Mouse (Mus musculus): ENCODE measurements around the gene Nupr1. TPM values are rescaled to one million over a fixed set of nuclear protein-coding genes. Genes with fewer than 3 reads are reported as not detected.

Nupr1 gene
- total RNA-seq, 2 experiments from 2014 or later, result 20.8 to 27.0 TPM

- no peak for DNase-seq
Observed at GRCm38 (mm10) chr7:126644345-126644744, 13.7 kb upstream of the Nupr1 start.

- DNase-seq, result peak; percentile 41 to 60
Observed at GRCm38 (mm10) chr7:126643244-126643617, 12.6 kb upstream of the Nupr1 start.

- DNase-seq, result no peak
Observed at GRCm38 (mm10) chr7:126642545-126643243, 12.0 kb upstream of the Nupr1 start.

GRCm38 (mm10) chr7:126636733-126637520 is 6.3 kb upstream of the Nupr1 start:
- DNase-seq, result peak; percentile 42 to 52

GRCm38 (mm10) chr7:126635375-126635774 is 4.7 kb upstream of the Nupr1 start:
- no peak for DNase-seq

- DNase-seq, result no peak
Observed at GRCm38 (mm10) chr7:126632478-126632877, 1.8 kb upstream of the Nupr1 start.

GRCm38 (mm10) chr7:126629915-126630314 is 746 bp downstream of the Nupr1 start:
- DNase-seq, result no peak

GRCm38 (mm10) chr7:126628111-126628510 is 2.5 kb downstream of the Nupr1 start:
- no peak for DNase-seq

- peak; percentile 25 to 42 for DNase-seq
Observed at GRCm38 (mm10) chr7:126625807-126626600, 4.7 kb downstream of the Nupr1 start.

- peak; percentile 83 to 86 for DNase-seq
Observed at GRCm38 (mm10) chr7:126625369-126625768, 5.3 kb downstream of the Nupr1 start.

- no peak for DNase-seq
Observed at GRCm38 (mm10) chr7:126624774-126625173, 5.9 kb downstream of the Nupr1 start.

GRCm38 (mm10) chr7:126623381-126623780 is 7.3 kb downstream of the Nupr1 start:
- no peak for DNase-seq

- no peak for DNase-seq
Observed at GRCm38 (mm10) chr7:126621452-126622359, 9.0 kb downstream of the Nupr1 start.

GRCm38 (mm10) chr7:126619559-126620275 is 10.9 kb downstream of the Nupr1 start:
- no peak for DNase-seq

GRCm38 (mm10) chr7:126616707-126617106 is 14.0 kb downstream of the Nupr1 start:
- peak in 1 of 2 experiments; percentile 35 for DNase-seq

GRCm38 (mm10) chr7:126612736-126613135 is 17.9 kb downstream of the Nupr1 start:
- DNase-seq, result no peak

- DNase-seq, result no peak
Observed at GRCm38 (mm10) chr7:126607796-126608195, 22.9 kb downstream of the Nupr1 start.

- peak; percentile 55 to 60 for DNase-seq
Observed at GRCm38 (mm10) chr7:126607064-126607463, 23.6 kb downstream of the Nupr1 start.

GRCm38 (mm10) chr7:126606611-126607010 is 24.1 kb downstream of the Nupr1 start:
- no peak for DNase-seq

- DNase-seq, result no peak
Observed at GRCm38 (mm10) chr7:126602650-126603049, 28.0 kb downstream of the Nupr1 start.

- DNase-seq, result no peak
Observed at GRCm38 (mm10) chr7:126601896-126602295, 28.8 kb downstream of the Nupr1 start.
